Mouse (Mus musculus): ENCODE results near the gene Pcnx.

DNA sequence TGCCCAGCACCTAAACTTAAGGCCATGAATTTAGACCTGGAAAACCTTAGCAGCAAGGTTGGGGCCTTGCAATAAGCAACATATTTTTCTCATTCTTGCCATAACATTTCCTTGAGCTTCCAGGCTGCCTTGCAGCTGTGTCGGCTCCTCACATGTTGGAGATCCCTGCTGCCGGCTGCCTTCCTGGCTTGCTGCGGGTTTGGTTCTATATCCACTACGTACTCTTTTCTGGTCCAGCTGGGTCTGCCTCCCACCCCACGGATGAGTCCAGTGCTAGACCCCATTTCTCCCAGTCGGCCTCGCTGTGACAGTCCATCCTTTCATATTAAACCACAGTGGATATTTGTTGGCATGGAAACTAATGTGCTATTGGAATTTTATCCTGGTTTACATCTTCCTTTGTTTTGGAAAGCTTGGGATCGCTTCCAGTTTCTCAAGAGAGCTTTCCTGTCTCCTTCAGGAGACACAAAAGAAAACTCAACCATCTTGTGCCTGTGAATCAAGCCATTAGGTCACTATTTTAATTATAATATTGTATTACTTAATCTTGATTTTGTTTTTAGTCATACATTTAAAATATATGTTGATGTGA lies 1.7 kb upstream of the Pcnx start:
- TF ChIP-seq POLR2A (IDR thresholded peaks at IDR 0.05; ENCODE audit: insufficient read length, low read depth) = no peak
- no peak for TF ChIP-seq MYOG (IDR thresholded peaks at IDR 0.05; ENCODE audit: control insufficient read depth in 1 of 3, insufficient read depth in 1 of 3, insufficient read length in 2 of 3, low read depth in 2 of 3)
- no peak for TF ChIP-seq USF1 (IDR thresholded peaks at IDR 0.05; ENCODE audit: low read depth)
- TF ChIP-seq POLR2AphosphoS2 (IDR thresholded peaks at IDR 0.05; ENCODE audit: insufficient read length, low read depth) = no peak

Data from myocyte (in vitro differentiated cells).